Mouse (Mus musculus) layer of hippocampus, postnatal 14 days (tissue): ENCODE measurements around the gene Tbc1d25. TPM values are rescaled to one million over a fixed set of nuclear protein-coding genes. Genes with fewer than 3 reads are reported as not detected.

Experiments used
- DNase-seq, 2 experiments: peaks; one replicate each; pipeline ENCODE4 v3.0.0; 2021 to 2022; ENCODE audit warnings: low spot score in 2 of 2, mixed read lengths in 1 of 2
- total RNA-seq, 2 experiments: library from RNA; stranded (reverse); gene quantifications; 2 replicates each; pipeline ENCODE4 v1.2.3; 2021

Tbc1d25 gene
- total RNA-seq, 2 experiments from 2014 or later: 12.7 to 15.8 TPM

DNA sequence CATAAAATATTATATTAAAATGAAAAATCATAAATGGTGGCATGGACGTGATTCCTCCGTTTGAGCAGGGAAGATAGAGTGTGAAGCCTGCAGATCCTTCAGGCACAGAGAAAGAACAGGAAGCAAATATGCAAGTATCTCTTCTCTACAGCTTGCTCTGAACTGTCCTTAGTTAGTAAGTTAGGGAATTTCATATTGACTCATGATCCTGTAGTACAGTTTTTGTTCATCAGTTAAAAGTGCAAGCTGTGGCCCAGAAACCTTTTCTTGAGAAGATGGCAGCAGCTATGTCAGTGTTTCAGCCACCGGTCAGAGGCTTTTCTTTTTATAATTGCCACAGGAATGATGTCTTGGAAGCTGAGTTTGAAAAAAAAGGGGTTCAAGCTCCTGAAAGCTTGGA, 71.0 kb downstream of the Tbc1d25 start:
- no peak for DNase-seq

Other genes starting within 250 kb of the Tbc1d25 start
- not detected for gene Eras, start 247.6 kb downstream of the Tbc1d25 start, total RNA-seq
- 10 to 100 TPM; 46.0 to 54.4 TPM for gene Hdac6, start 228.3 kb downstream of the Tbc1d25 start, total RNA-seq
- gene Gata1, start 198.1 kb downstream of the Tbc1d25 start, total RNA-seq: not detected
- gene Glod5, start 157.7 kb downstream of the Tbc1d25 start, total RNA-seq: not detected
- gene Suv39h1, start 101.4 kb downstream of the Tbc1d25 start, total RNA-seq: 10 to 100 TPM; 25.0 to 28.2 TPM
- 1 to 10 TPM; 2.0 to 2.2 TPM for gene Was, start 85.7 kb downstream of the Tbc1d25 start, total RNA-seq
- 100 to 1,000 TPM; 214 to 218 TPM for gene Wdr13, start 43.3 kb downstream of the Tbc1d25 start, total RNA-seq
- 100 to 1,000 TPM; 193 to 258 TPM for gene Rbm3, start 30.3 kb downstream of the Tbc1d25 start, total RNA-seq
- gene Ebp, start 17.3 kb upstream of the Tbc1d25 start, total RNA-seq: 10 to 100 TPM; 30.5 to 42.9 TPM
- gene Porcn, start 30.3 kb upstream of the Tbc1d25 start, total RNA-seq: 10 to 100 TPM; 87.1 to 91.3 TPM
- gene Ftsj1, start 76.2 kb upstream of the Tbc1d25 start, total RNA-seq: 10 to 100 TPM; 23.5 to 25.3 TPM
- gene Slc38a5, start 95.0 kb upstream of the Tbc1d25 start, total RNA-seq: 10 to 100 TPM; 10.1 to 11.0 TPM
- not detected for gene Ssxb10, start 151.2 kb upstream of the Tbc1d25 start, total RNA-seq
- gene Ssxb9, start 190.8 kb upstream of the Tbc1d25 start, total RNA-seq: not detected
- gene Ssxb1, start 237.1 kb upstream of the Tbc1d25 start, total RNA-seq: not detected